Mouse (Mus musculus) erythroblast, embryonic 14.5 days (primary cell): ENCODE measurements around the gene Slc22a14. TPM values are rescaled to one million over a fixed set of nuclear protein-coding genes. Genes with fewer than 3 reads are reported as not detected.
A peak's percentile ranks its signal among the peaks of the same experiment; 100 is the strongest.

Experiments
- H3K27me3 ChIP-seq: 2 replicates; pipeline ENCODE4 v1.6.1; 2012; ENCODE audit warnings: inconsistent platforms; ENCODE audit not compliant: control insufficient read depth
- H3K36me3 ChIP-seq: 2 replicates; pipeline ENCODE4 v1.6.1; 2012; ENCODE audit warnings: mild to moderate bottlenecking, inconsistent platforms; ENCODE audit not compliant: control insufficient read depth
- H3K4me1 ChIP-seq: 2 replicates; pipeline ENCODE4 v1.6.1; 2012; ENCODE audit warnings: inconsistent platforms; ENCODE audit not compliant: control insufficient read depth
- H3K4me3 ChIP-seq: replicated peaks from 2 replicates; pipeline ENCODE3; 2012; ENCODE audit warnings: moderate library complexity, mild to moderate bottlenecking, inconsistent platforms
- H3K9me3 ChIP-seq: 2 replicates; pipeline ENCODE4 v1.6.1; 2012; ENCODE audit warnings: low read length, inconsistent platforms, mixed read lengths; ENCODE audit not compliant: control insufficient read depth
- GATA1 ChIP-seq: IDR thresholded peaks from 2 replicates; pipeline ENCODE4 v1.6.1; 2012; ENCODE audit warnings: low read length, inconsistent platforms, mixed read lengths
- TAL1 ChIP-seq: IDR thresholded peaks from 3 replicates; pipeline ENCODE4 v1.6.1; 2012; ENCODE audit warnings: low read length, inconsistent platforms, mixed read lengths
- polyA plus RNA-seq: library from polyadenylated mRNA; stranded (reverse); fragments of >175 nt; gene quantifications from 2 replicates; pipeline ENCODE4 v1.2.3, GENCODE M21; 2012

The Slc22a14 gene
- polyA plus RNA-seq, 1 experiment: not detected

DNA sequence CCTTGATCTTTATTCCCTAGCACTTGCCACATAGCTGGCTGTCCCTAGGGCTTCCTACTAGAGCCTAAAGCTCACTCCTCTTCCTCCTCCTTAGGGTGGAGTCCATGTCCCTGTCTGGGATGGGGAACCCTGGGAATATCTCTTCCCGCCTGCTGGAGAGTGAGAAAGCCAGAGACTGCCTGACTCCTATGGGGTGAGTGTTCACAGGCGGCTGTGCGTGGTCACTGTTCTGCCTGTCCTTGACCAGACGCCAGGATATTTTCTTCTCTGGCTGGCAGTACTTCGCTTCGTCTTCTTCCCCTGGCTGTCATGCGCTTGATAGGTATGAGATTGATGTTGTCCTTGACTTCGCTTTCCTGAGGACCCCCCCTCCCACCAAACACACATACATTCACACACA lies 19.0 kb downstream of the Slc22a14 start:
- peaks cover 11% of the 10 kb centered on the region for H3K4me1 ChIP-seq
- no peak for TF ChIP-seq TAL1
- TF ChIP-seq GATA1: no peak
- no peaks in the 10 kb centered on the region for H3K27me3 ChIP-seq
- no peaks in the 10 kb centered on the region for H3K9me3 ChIP-seq
- no peak overlapping the region for H3K4me3 ChIP-seq
- peaks cover 62% of the 10 kb centered on the region for H3K36me3 ChIP-seq

DNA sequence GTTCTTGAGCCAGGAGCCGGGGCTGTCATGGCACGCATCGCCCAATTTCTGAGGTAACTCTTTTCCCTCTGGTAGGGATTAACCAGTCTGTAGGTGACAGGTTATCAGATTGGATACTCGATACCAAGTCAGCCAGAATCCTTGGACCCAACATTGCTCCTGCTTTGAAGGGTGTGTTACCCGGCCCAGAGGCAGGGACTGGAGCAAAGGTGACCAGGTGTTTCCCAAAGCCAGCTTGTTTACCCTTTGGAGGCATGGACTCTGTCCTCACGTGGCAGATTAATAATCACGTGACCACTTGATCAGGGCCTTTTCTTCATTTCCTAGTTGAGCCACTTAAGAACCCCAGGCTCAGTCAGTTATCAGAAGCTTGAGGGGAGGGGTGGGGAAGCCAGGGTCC lies 22.6 kb downstream of the Slc22a14 start:
- no peaks in the 10 kb centered on the region for H3K9me3 ChIP-seq
- H3K4me3 ChIP-seq: no peak overlapping the region
- H3K4me1 ChIP-seq: peaks cover 36% of the 10 kb centered on the region
- no peaks in the 10 kb centered on the region for H3K27me3 ChIP-seq
- TF ChIP-seq GATA1 (no peak), TAL1 (no peak)
- H3K36me3 ChIP-seq: peaks cover 46% of the 10 kb centered on the region

DNA sequence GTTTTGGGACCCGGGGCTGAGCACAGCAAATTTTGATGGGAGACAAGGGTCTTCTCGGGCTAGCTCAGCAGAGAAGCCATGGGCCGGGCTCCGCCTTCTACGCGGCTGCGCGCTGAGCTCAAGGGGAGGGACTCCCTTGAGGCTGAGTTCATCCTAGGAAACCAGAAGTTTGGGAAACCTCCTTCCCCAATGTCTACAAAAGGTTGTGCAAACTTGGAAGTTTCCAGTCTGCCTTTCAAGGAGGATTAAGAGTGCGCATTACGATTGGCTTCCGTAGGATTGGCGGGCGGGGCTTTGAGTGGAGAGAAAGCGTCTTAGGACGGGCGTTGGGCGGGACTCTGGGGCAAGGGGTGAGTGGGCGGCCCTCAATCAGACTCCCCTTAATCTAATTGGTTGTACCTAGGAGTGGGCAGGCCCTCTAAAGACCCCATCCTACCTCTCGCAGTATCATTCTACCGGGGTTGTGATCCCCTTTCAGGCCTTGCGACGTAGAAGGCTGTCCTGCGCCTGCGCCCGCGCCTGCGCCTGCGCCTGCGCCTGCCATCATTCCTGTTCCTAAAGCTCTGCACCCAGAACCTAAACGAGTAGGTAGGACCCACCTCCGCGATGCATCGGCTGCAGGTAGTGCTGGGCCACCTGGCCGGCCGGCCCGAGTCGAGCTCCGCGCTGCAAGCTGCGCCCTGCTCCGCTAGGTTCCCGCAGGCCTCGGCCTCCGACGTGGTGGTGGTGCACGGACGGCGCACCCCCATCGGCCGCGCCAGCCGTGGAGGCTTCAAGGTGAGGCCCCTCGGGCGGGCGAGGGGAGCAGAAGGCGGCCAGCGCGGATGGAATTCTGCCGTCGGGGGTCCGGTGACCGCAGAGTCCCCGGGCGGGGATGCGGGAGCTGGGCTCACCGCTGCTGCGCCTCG lies 24.2 kb downstream of the Slc22a14 start, which contains the start of gene Myd88:
Gene Myd88, minus strand, starts transcription at position 503 of the 908 bp plus-strand sequence.
- TF ChIP-seq TAL1 (no peak), GATA1 (no peak)

DNA sequence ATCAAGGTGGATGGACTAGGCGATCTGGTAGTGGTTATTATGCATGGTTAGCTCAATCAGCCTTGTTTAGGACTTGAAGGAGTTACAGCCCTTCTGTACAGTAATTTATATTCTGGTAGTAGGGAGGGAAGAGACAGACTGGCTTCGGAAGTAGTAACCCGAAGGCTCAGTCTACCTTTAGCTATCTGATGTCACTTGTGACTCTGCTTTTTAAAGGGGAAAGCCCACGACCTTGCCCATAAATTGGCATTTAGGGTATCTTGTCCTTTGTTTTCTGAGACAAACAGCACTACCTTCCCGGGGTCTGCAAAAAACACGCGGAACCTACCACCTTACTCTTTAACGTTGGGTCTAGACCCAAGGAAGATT lies 25.2 kb downstream of the Slc22a14 start:
- peak overlapping the region; percentile 77 for H3K4me3 ChIP-seq
- TF ChIP-seq TAL1: no peak
- no peak for TF ChIP-seq GATA1
- no peaks in the 10 kb centered on the region for H3K9me3 ChIP-seq
- peaks cover 40% of the 10 kb centered on the region for H3K36me3 ChIP-seq
- H3K27me3 ChIP-seq: no peaks in the 10 kb centered on the region
- H3K4me1 ChIP-seq: peaks cover 36% of the 10 kb centered on the region

More for the DNA sequence above, 24.2 kb downstream of the Slc22a14 start, which contains the start of gene Myd88:
- Histone ChIP-seq H3K9me3 (no peaks in the 10 kb centered on the region), H3K36me3 (peaks cover 45% of the 10 kb centered on the region), H3K4me3 (peak within 1 kb of the TSS; percentile 77), H3K27me3 (no peaks in the 10 kb centered on the region), H3K4me1 (peaks cover 36% of the 10 kb centered on the region)

DNA sequence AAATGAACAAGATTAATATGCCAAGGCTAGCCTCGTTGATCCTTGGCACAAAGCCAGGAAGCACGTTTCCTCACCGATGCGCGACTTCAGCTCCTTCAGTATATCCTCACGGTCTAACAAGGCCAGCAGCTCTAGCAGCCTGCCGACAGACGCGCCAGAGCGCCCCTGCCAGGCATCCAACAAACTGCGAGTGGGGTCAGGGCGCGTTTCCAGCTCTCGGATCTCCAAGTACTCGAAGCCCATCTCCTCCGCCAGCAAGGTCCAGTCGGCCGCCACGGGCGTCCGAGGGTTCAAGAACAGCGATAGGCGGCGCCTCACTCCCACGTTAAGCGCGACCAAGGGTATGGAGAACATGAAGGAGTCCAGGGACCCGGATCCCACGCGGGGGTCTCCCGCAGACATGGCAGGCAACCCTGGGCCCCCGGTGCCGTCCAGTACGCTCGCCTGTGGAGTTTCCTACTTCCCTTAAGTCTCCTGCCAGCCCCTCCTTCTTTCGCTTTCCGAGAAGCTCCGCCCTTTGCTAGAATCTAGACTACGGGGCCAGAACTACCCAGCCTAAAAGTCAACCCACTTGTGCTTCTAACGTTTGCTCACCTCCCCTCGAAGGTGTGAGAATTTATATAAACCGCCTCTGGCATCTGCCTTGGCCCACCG lies 25.7 kb downstream of the Slc22a14 start, which contains the start of gene Acaa1a:
Gene Acaa1a, plus strand, starts transcription at position 119 of the 654 bp plus-strand sequence.
- Histone ChIP-seq H3K27me3 (no peaks in the 10 kb centered on the region), H3K9me3 (no peaks in the 10 kb centered on the region), H3K36me3 (peaks cover 37% of the 10 kb centered on the region), H3K4me3 (peak within 1 kb of the TSS; percentile 77), H3K4me1 (peaks cover 37% of the 10 kb centered on the region)
- TF ChIP-seq GATA1 (no peak), TAL1 (no peak)

DNA sequence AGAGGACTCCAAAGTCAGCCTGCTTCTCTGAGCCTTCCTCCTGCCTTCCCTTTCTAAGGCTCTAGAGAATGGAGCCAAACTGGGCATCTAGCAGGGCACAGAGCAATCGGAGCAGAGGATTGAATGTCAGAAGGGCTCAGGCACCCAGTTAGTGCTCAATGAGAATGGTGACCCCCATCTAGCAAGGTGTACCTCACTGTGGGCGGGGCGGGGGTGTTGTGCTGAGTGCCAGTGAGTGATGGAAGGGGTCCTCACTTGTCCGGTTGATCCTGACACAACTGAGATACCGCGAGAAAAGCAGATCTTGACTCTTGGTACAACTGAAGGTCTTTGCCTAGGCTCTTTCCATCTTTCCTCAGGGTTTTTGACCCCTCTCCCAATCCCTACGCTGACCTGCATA lies 26.2 kb downstream of the Slc22a14 start:
- Histone ChIP-seq H3K4me3 (peak overlapping the region; percentile 77), H3K27me3 (no peaks in the 10 kb centered on the region), H3K36me3 (peaks cover 32% of the 10 kb centered on the region), H3K9me3 (no peaks in the 10 kb centered on the region), H3K4me1 (peaks cover 42% of the 10 kb centered on the region)
- TF ChIP-seq TAL1: no peak

DNA sequence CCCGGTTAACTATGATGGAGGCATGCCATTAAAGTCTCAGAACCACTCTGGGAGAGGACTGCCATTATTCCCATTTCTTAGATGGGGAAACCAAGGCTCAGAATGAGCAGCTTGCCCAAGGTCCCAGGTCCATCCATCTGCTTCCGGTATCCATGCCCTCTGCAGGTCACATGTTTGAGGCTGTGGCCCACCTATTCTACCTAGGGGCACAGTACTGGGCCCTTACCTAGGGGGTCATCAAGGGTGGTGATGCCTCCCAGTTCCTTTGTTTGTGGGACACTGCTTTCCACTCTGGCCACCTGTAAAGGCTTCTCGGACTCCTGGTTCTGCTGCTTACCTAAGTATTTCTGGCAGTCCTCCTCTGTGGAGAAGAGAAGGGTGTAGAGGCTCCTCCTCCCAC lies 27.0 kb downstream of the Slc22a14 start:
- peaks cover 42% of the 10 kb centered on the region for H3K4me1 ChIP-seq
- TF ChIP-seq GATA1 (no peak), TAL1 (no peak)
- H3K9me3 ChIP-seq: no peaks in the 10 kb centered on the region
- no peaks in the 10 kb centered on the region for H3K27me3 ChIP-seq
- peaks cover 27% of the 10 kb centered on the region for H3K36me3 ChIP-seq
- no peak overlapping the region for H3K4me3 ChIP-seq

DNA sequence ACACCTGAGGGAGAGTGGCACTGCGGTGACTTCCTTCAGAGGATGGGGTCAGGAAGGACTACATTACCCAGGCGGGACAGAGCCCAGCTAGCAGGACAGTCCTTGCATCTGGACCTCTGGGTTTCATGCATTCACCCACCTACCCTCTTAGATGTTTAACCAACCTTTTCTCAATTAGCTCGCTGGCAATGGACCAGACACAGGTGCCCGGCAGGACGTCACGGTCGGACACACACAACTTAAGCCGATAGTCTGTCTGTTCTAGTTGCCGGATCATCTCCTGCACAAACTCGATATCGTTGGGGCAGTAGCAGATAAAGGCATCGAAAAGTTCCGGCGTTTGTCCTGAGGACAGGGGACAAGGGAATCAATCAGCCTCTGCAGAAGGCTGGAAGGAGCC lies 27.5 kb downstream of the Slc22a14 start:
- Histone ChIP-seq H3K4me3 (no peak overlapping the region), H3K4me1 (peaks cover 42% of the 10 kb centered on the region)

DNA sequence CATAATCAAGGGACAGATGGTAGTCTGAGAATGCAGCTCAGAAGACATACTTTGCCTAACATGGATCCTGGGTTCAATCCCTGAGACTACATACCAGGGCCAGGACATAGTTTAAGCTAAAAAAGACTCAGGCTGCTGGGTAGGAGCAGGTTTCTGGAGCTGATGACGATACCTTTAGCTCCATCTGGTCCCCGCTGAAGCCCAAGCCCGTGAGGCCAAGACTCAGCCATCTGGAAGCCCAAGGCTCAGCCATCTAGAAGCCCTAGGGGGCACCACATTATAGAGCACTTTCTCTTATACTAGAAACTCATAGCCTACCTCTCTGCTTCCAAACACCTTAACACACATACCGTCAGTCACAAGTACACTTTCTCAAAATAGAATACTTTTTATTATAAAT lies 29.8 kb downstream of the Slc22a14 start:
- H3K36me3 ChIP-seq: peaks cover 23% of the 10 kb centered on the region
- H3K4me1 ChIP-seq: peaks cover 25% of the 10 kb centered on the region
- no peaks in the 10 kb centered on the region for H3K9me3 ChIP-seq
- no peaks in the 10 kb centered on the region; the same call in 1 of the 2 replicates for H3K27me3 ChIP-seq
- no peak overlapping the region for H3K4me3 ChIP-seq
- TF ChIP-seq GATA1 (no peak), TAL1 (no peak)

More for the DNA sequence above, 27.5 kb downstream of the Slc22a14 start:
- TF ChIP-seq GATA1: no peak
- H3K9me3 ChIP-seq: no peaks in the 10 kb centered on the region
- H3K27me3 ChIP-seq: no peaks in the 10 kb centered on the region
- peaks cover 23% of the 10 kb centered on the region for H3K36me3 ChIP-seq
